Mouse (Mus musculus) ES-Bruce4 (cell line): ENCODE measurements around the gene Dnmt1.

ENCODE experiments used
- CTCF ChIP-seq: IDR thresholded peaks from one replicate; pipeline ENCODE4 v1.8.1; 2011; ENCODE audit warnings: low read depth, low read length
- POLR2A ChIP-seq: IDR thresholded peaks from one replicate; pipeline ENCODE4 v1.8.1; 2011; ENCODE audit warnings: low read length; ENCODE audit not compliant: insufficient read depth

DNA sequence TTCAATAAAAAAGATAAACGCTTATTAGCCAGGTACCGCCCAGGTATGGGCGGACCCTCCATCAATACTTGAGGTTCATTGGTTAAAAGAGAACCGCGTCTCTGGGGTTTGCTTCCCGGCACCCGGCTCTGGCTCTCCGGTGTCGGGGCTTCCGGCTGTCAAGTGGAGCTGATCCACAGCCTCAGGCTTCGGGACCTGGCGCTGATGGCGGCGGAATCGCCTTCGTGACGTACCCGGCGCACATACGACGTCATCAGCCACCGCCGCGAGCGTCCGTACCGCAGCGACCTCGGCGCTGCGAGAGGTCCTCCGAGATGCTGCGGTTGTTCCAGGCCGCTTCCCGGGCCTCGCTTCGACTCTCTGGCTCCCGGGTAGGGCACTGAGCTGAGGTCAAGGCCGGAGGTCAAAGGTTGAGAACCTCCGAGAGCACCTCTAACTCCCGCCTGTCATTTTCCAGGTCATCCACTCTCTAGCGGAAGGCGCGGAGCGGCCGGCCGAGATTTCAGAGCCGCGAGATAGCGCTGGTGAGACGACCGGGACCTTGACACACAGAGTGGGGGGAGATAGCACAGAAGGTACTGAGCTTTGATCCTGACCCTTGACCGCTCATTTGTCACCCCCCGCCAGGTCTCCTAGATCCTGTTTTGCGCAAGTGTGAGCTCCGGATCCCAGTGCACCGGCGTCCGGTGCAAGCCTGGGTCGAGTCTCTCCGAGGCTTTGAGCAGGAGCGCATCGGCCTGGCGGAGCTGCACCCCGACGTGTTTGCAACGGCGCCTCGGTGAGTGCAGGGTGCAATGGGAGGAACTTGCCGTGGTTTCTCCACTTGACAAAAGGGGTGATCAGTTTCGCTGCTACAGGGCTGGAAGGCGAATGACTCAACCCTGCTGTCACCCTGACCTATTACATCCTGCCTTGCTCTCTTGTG is 43.2 kb upstream of the Dnmt1 start, which contains the start of gene Mrpl4:
- TF ChIP-seq CTCF (no peak), POLR2A (peak; percentile 70)
